Mouse (Mus musculus): ENCODE results near the gene Txndc9. TPM values are rescaled to one million over a fixed set of nuclear protein-coding genes. Genes with fewer than 3 reads are reported as not detected.
A peak's percentile ranks its signal among the peaks of the same experiment; 100 is the strongest.

Txndc9 gene
- polyA plus RNA-seq (2015; fragmentation: Nextera tagmentation; extraction: Ambion mirVana) = 149 and 150 TPM in 2 replicates

DNA sequence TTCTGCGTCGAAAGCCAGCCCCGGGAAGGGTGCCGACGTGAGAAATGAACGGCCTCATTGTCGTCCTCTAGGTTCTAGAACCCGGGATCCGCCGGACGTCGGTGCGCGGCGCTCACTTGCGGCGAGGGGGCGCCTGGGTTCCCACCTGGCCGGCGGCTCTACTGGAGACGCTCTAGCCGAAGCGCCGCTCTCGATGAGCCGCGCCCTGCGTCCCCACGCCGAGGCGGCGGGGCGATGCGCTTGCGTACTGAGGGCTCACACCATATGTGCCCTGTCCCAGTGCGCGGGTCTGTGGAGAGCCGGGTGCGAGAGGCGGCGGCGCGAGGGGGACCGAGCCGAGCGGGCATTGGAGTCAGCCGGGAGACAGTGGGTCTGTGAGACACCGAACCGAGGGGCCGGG is at the start of gene Txndc9, which contains the start of gene Eif5b:
Gene Txndc9 (minus strand): TSS at position 27 of the 400 bp plus-strand sequence.
Gene Eif5b (plus strand): TSS at position 144 of the 400 bp plus-strand sequence.
- peak; percentile 95 for DNase-seq (ENCODE audit: low spot score)

DNA sequence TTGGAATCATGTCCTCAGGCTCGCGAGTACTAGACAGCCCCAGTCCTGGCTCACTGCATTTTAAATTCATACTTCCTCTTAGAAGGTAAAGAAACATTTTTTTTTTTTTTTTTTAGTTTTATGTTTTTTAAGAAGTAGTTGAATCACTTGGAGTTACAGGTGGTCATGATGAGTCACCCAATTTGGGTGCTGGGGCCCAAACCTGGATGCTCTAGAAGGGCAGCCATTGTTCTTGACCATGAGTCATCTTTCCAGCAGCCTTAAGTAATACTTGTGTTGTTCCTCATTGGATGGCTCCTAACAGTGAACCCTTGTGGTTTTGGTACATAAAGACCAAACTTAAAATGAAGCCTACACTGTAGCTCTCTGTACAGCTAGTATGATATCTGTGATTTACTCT is 41.2 kb upstream of the Txndc9 start:
- no peak for DNase-seq (ENCODE audit: low spot score)

DNA sequence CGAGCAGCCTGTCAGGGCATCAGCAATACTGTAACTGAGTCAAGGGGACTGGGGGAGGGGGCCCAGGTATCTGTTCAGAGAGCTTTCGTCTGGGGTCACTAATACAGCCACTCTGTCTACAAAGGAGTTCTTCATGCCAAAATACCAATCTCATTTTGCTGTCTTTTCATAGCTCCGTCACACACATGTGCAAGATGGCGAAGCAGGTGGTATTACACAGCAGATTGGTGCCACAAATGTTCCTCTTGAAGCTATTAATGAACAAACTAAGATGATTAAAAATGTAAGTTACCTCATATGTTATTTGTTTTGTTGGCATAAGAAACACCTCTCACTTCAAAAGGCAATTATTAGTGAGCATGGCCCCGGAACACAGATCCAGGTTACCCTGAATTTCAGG is 39.7 kb upstream of the Txndc9 start:
- DNase-seq (ENCODE audit: low spot score) = no peak

DNA sequence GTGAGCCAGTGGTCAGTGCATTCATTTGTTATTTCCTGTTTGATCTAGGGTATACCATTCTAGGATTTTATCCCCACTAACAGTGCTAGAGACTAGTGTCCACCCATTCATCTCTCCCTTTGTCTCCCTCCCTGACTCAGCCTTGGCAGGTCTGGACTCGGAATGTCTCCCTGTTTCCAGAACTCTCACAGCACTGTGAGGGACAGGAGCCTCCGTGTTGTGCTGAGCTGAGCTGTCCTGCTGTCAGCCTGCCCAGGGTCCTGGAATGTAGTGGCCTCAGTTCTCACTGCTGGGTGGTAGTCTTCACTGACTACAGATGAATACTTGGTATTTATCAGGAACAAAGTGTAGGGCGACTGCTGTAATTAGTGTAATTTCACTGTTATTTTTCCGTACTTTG is 37.8 kb upstream of the Txndc9 start:
- DNase-seq (ENCODE audit: low spot score) = no peak

DNA sequence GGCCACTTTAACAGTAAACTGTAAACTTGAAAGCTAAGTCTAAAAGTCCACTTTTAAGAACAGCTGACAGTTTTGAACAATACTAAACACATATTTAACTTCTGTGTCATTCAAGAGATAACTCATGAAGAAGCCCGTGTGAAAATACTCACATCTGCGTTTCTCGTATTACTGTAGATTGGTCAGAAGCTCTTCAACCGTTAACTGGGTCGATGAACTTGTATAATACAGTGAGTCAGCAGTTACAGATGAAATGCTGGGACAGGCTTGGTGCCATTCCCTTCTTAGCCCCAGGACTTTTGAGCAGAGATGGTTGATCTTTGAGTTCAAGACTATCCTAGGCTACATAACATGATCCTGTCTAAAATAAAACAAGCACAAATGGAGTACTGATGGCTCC is 33.7 kb upstream of the Txndc9 start:
- DNase-seq (ENCODE audit: low spot score) = no peak

DNA sequence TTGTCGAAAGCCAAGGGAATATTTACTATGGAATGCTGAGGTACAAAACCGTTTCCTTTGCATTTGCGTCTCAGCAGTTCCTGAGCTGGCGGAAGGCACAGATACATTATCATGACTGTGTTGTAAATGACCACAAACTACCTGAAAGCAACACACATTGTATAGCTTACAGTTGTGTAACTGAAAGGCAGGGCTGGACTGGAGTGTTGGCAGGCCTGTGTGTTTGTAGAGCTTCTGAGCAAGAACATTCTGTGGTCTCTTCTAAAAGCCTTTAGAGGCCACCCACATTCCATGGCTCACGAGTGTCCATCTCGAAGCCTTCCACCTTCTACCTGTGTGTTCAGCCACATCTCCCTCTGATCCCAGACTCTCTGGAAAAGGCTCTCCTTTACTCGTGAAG is 29.6 kb upstream of the Txndc9 start:
- DNase-seq (ENCODE audit: low spot score) = no peak

DNA sequence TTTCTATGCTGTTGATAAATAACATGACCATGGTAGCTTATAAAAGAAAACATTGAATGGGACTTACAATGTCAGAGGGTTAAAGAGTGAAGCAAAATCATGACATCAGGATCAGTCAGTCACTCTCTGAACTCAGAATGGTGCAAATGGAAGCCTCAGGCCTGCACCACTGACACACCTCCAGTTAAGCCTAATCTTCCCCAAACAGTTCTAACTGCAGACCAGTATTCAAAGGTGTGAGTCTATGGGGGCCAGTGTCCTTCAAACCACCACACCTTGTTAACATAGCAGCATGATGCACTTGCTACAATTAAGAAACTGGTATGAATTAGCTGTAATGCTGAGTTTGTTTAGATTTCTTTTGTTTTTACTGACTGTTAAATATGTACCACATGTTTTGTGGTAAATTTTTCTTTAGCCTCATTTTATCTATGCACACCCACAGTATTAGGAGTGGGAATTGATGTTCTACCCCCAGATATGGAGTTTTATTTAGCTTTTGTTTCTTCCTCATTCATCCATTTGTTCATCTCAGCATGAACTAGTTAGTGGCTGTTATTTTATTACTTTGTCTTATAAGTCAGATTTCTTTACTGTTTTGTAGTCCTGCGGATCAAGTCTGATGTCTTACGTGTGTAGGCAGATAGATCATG is 17.0 kb upstream of the Txndc9 start:
- DNase-seq (ENCODE audit: low spot score) = no peak

DNA sequence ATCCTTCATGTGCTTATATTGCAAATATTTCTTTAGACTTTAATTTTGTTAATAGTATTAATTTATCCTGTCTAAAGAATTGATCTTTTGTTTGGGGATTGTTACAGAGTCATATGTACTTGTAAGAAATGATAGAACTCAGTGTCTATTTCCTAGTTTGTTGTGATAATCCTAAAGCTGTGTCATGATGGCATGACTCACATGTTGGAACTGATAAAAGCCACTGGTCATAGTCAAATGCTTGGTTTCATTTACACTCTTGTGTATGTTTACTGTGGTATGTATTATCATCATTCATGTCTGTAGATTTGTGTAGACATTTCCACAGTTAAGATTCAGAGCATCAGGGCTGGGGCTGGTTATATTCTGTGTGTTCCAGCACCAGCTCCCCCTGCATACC is 14.8 kb upstream of the Txndc9 start:
- no peak for DNase-seq (ENCODE audit: low spot score)

DNA sequence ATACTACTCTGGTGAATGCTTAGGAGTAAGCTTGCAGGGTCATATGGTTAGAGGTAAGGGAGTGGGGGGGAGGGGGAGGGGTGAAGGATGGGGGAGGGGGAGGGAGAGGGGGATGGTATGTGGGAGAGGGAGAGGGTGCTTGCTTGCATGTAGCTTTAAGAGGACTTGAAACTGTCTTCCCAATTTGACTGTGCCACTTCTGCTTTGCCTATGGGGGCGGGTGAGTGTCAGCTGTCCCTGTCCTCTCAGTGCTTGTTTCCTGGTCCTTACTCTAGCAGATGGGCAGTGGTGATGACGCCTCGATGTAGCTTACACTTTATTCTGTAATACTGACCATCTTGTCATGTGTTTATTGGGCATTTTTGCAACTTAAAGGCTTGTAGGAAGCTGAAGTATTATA is 14.4 kb upstream of the Txndc9 start:
- no peak for DNase-seq (ENCODE audit: low spot score)

DNA sequence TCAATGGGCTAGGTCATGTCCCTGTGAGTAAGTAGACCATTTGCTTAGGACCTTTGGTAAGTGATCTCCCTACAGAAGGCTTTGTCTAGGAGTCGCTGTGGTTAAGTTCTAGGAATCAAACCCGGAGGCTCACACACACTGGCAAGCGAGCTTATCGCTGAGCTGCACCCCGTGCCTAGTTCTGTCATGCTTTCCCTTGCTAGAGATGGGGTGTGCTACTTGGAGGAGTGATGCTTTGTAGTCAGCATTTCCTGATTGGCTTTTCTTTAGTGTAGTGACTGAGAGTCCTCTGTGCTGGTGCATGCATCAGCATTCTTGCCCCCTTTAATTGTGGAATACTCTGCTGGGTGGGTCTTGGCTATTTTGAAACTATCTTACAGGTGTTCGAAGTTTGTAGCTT is 14.0 kb upstream of the Txndc9 start:
- peak; percentile 2 for DNase-seq (ENCODE audit: low spot score)

DNA sequence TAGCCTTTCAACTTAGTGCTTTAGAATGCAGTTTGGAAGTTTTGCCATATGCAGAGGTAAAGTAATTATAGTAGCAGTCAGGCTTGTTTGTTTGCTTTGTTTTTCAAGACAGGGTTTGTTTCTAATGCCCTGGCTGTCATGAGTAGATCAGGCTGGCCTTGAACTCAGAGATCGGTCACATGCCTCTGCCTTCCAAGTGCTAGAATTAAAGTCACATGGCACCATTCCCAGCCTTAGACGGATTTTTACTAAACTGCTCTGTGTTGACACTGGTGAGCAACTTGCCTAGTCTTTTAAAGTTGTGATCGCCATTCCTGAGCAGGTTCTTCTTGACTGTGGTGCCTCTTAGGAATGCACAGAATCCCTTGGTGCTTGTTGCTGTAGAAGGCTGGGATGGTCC is 9.0 kb upstream of the Txndc9 start:
- DNase-seq (ENCODE audit: low spot score) = no peak

DNA sequence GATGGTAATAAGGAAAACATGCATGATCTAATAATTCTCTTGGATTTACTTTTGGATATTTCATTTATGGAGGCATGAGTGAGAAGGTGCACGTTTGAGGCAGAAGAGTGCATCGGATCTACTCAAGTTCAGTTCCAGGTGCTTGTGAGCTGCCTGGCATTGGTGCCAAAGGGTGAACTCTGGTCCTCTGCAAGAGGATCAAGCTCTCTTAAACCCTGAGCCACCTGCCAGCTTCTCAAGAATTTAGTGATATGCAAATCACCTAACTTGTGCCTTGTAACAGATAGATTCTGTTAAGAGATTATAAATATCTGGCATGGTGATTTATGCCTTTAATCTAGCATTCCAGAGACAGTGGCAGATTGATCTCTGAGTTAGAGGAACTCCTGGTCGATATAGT is 5.4 kb upstream of the Txndc9 start:
- DNase-seq (ENCODE audit: low spot score) = no peak

DNA sequence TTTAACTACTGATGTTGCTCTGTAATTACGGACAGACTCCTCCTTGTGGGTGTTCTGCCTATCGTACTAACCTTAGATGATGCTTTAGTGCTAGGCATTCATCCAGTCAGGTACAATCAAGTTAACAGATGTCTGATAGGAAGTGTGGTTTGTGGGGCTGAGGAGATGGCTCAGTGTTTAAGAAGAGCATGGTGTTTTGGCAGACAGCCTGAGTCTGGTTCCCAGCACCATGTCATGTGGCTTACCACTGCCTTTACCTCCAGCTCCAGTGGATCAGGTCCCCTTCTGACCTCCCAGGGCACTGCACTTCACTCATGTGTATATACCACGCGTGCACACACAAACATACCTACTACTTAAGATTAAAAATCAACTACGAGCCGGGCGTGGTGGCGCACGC is 4.3 kb upstream of the Txndc9 start:
- DNase-seq (ENCODE audit: low spot score) = no peak

DNA sequence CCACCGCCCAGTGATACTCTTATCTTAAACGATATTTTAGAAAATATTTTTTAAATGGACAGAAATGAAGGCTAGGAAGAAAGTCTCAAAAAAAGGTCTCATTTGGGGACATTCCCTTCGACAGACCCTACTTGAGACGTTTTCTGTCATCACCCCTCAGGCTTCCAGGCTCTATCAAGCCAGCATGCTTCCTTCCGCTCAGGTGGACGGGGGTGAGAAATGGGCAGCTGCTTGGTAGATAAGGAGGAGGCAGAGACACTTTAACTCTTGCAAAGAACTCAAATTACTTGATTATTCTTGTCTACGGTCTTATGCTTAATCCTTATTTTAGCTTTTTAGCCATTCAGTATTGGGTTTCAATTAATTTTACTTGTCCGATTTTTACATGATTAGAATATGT is 3.2 kb upstream of the Txndc9 start:
- no peak for DNase-seq (ENCODE audit: low spot score)

DNA sequence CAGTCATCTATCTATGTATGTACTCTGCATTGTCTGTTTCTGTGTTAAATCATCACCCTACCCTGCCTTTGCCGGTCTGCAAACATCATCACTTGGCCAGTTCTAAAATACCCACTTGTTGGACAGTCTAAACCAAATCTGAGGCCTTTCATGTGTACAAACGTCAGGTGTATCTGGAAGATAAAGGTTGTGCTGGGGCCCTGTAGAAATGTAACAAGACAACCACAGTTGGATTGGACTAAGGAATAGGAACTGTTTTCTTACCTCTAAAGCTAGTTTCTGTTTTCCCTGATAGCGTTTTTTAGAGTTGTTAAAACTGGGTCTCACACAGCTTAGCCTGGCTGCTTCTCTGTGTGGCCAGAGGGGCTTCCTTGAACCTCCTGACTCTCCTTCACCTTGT is 1.9 kb upstream of the Txndc9 start:
- DNase-seq (ENCODE audit: low spot score) = no peak

DNA sequence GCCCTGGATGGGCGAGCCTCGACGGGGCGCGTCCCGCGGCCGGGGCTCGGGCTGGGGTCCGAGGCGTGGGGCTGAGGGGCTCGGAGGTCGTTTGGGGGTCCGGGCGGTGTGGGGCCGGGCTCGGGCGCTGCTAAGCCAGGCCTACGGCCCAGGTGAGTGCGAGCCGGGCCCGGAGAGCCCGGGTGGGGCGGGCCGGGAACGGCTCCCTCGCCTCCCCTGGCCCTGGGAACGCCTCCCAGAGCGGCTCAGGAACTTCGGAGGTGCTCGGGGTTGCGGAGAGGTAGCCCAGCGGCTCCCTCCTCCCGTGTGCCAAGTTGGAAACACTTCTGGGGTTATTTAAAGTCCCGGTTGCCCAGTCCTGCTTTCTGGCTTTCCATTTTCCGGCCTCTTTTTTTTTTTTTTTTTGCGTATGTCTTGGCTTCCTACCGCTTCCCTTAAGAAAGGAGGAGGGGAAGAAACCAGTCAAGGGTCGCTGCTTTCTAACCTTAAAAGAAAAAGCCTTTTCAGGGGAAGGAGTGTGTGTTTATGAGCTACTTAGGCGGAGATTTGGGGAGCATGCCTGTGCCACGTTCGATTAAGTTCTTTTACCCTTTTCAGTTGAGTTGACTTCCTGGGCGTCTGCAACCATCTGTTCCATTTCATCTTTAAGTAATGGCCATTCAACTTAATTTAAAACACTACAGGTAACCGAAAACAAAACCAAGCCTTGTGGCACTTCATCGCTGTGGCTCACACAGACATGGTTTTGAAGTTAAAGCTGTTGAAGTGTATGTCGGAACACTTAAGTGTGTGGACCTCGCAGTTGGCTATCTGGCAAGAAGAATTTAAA is 892 bp upstream of the Txndc9 start:
- peak; percentile 6 for DNase-seq (ENCODE audit: low spot score)

DNA sequence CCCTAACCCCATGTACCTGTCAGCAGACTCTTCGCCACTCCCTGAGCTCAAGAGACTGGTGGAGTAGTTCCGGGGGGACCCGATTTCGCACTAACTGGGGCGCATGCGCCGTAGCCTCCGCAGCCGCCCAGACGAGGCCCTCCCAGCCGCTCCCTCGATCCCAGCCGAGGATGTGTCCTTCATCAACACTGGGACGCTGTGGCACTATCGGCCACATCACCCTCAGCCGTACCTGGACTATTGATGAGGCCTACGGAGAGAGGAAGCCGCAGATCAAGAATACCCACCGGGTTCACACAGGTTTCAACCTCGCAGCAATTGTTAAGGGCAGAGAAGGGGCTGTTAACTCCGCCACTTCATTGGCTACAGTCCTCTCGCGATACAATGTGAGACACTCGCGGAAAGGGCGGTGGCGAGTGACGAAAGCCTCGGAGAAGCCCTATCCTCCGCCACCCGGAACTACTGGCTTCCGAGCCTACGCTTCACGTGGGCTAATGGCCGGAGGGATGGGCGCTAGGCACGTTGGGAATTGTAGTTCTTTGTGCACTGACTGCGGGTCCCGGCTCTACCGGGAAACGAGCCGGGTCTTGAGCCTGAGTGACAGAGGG is 712 bp downstream of the Txndc9 start:
- peak; percentile 99 for DNase-seq (ENCODE audit: low spot score)

DNA sequence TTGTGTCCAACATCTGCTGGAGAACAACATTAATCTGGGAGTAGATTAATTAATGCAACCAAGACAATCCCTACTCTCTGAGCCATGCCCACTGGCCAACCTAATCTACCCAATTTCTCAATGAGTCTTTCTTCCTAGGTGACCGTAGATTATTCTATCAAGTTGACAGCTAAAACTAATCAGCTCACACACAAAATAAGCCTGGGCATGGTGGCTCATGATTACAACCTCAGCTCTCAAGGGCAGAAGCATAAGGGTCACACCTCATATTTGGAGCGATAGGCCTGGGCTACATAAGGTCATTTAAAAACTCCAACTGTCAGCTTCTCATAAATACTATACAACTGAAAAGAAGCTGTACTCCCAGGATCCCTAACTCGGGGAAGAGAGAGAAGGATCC is 1.5 kb downstream of the Txndc9 start:
- no peak for DNase-seq (ENCODE audit: low spot score)

DNA sequence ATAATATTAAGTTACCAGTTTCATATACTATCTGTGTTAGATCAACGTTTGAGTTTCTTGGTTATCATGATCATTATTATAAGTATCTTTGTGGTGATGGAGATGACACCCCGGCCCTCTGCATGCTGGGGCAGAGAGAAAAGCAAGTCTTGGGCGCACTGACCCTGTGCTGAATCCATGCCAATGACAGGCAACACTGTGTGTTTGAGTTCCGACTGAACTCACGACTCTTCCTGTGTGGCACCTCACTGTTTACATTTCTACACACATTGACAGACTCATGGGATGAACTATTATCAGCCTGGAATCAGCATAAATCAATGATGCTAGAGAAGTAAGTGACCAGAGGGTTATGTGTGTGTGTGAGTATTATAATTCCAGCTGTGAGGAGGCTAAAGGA is 9.8 kb downstream of the Txndc9 start:
- DNase-seq (ENCODE audit: low spot score) = no peak

DNA sequence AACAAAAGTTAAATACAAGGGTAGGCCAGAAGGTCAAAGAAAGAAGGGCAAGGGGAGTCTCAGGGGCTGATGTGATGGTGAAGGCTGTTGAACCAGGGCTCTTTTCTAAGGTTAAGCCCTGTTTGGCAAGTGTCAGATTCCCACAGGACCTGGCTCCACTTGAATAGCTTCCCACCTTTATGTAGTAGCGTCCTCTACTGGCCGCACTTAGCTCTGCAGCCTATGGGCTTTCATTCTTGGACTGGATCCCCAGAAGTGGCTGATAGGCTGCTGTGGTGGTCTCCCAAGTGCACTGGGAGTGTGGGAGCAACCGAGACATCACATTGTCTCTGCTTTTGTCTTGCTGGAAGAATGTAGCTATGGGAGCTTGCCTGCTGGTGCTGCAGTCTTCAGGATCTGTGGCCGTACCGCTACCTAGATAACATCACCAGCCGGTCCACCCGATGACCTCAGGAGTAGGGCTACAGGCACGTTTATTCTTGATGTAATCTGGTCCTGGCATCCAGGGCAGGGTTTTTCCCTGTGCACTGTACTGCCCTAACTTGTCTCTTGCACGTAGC is 11.8 kb downstream of the Txndc9 start:
- DNase-seq (ENCODE audit: low spot score) = no peak

DNA sequence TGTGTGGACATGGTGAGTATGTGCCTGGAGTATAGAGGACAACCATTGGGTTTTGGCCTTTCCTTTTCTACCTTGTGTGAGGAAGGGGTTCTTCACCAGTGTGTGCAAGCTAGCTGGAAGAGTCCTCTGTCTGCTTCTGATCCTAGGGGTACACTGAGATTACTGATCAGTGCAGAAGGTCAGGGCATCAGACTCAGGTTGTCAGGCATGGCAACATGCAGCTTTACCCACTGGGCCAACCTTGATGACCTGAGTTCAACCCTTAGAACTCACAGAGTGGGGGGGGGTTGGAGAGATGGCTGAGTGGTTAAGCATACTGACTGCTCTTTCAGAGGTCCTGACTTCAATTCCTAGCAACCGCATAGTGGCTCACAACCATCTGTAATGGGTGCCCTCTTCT is 13.4 kb downstream of the Txndc9 start:
- no peak for DNase-seq (ENCODE audit: low spot score)

DNA sequence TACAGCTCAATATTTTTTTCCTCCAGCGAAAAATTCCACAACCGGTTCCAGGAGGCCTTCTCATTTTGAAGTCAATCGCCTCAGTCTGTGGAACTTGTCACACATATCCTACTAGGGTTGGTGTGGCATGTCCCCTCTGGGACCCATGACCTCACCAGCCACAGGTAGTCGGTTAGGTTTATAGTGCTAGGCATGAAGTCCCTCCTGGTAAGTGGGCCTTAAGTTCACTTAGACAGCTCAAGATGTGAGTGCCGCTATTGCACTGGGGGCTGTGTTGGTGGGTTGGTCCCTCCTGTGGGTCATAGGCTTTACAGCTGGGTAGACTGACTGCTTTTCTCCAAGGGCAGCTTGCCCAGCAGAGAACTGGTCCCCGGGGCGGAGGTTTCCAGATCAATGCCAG is 20.4 kb downstream of the Txndc9 start:
- DNase-seq (ENCODE audit: low spot score) = no peak

All from thymus, postnatal 0 days (tissue).